Mouse (Mus musculus) forebrain, embryonic 11.5 days (tissue): ENCODE results near the gene Pole4. TPM values are rescaled to one million over a fixed set of nuclear protein-coding genes. Genes with fewer than 3 reads are reported as not detected.
A peak's percentile ranks its signal among the peaks of the same experiment; 100 is the strongest.
"Not testable (repeated sequence)": the region's sequence is repeated elsewhere in the genome, so short reads cannot be mapped to it uniquely, and the experiment has no call there.

Experiments used
- ATAC-seq: fragments of 200-750 bp; cut with Nextera tagmentation; replicated peaks from 2 replicates; pipeline ENCODE4 v1.8.0; 2017; ENCODE audit warnings: moderate TSS enrichment; ENCODE audit not compliant: low FRiP score
- DNase-seq: peaks from one replicate; pipeline ENCODE4 v3.0.0-alpha.2; 2017; ENCODE audit warnings: low spot score
- H3K27ac ChIP-seq: fragments of 300-500 bp; sonication (generic); 2 replicates; pipeline ENCODE4 v1.5.1; 2014; ENCODE audit warnings: low read depth, low read length
- H3K27me3 ChIP-seq: fragments of 300-500 bp; sonication (generic); 2 replicates; pipeline ENCODE4 v1.6.1; 2014; ENCODE audit warnings: mild to moderate bottlenecking, low read length, mixed read lengths; ENCODE audit not compliant: control insufficient read depth, insufficient read depth
- H3K36me3 ChIP-seq: fragments of 300-500 bp; sonication (generic); 2 replicates; pipeline ENCODE4 v1.6.1; 2014; ENCODE audit warnings: mild to moderate bottlenecking, low read length, moderate library complexity, mixed read lengths; ENCODE audit not compliant: control insufficient read depth, insufficient read depth
- H3K4me1 ChIP-seq: fragments of 300-500 bp; sonication (generic); replicated peaks from 2 replicates; pipeline ENCODE4 v1.6.1; 2014; ENCODE audit warnings: low read length, mixed read lengths; ENCODE audit not compliant: control insufficient read depth, insufficient read depth
- H3K4me2 ChIP-seq: fragments of 300-500 bp; sonication (generic); 2 replicates; pipeline ENCODE4 v1.6.1; 2014; ENCODE audit warnings: low read depth, mild to moderate bottlenecking, low read length, moderate library complexity, mixed read lengths; ENCODE audit not compliant: severe bottlenecking
- H3K4me3 ChIP-seq: fragments of 300-500 bp; sonication (generic); 2 replicates; pipeline ENCODE4 v1.5.1; 2014; ENCODE audit warnings: low read depth, low read length
- H3K9ac ChIP-seq: fragments of 300-500 bp; sonication (generic); 2 replicates; pipeline ENCODE4 v1.6.1; 2014; ENCODE audit warnings: low read length
- H3K9me3 ChIP-seq: fragments of 300-500 bp; sonication (generic); 2 replicates; pipeline ENCODE4 v1.6.1; 2016; ENCODE audit warnings: low read length, mixed read lengths; ENCODE audit not compliant: control insufficient read depth
- WGBS: fragments of 180-500 bp; shearing (Covaris S2); extraction: QIAGEN DNeasy Blood & Tissue Kit; methylation state at CpG from one replicate; pipeline ENCODE4 v1.1.7; 2014; 5-methylcytosine and 5-hydroxymethylcytosine counted together
- polyA plus RNA-seq: library from polyadenylated mRNA; unstranded; fragments of >200 nt; fragmentation: Nextera tagmentation; extraction: Ambion mirVana; gene quantifications from 2 replicates; pipeline ENCODE4 v1.2.1, GENCODE M21; 2014

The Pole4 gene
- polyA plus RNA-seq, 1 experiment from 2014 or later, result 101 TPM

DNA sequence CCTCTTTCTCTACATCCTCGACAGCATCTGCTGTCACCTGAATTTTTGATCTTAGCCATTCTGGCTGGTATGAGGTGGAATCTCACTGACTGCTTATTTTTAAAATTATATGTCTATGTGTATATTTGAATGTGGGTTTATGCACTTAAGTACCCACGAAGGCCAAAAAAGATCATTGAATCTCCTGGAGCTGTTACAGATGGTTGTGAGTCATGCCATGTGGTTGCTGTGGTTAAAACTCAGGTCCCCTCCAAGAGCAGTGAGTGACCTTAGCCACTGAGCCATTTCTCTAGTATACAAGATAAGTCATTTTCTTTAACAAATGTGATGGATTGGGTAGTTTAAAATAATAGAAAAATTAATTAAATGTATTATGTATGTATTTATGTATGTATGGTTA lies 25.9 kb downstream of the Pole4 start:
- not testable (repeated sequence) for H3K36me3 ChIP-seq, H3K27me3 ChIP-seq, H3K27ac ChIP-seq, ATAC-seq, H3K4me3 ChIP-seq, H3K4me2 ChIP-seq, DNase-seq, H3K9ac ChIP-seq, H3K9me3 ChIP-seq, H3K4me1 ChIP-seq
- WGBS, result 75% methylated on average over 2 of the region's 2 CpGs

DNA sequence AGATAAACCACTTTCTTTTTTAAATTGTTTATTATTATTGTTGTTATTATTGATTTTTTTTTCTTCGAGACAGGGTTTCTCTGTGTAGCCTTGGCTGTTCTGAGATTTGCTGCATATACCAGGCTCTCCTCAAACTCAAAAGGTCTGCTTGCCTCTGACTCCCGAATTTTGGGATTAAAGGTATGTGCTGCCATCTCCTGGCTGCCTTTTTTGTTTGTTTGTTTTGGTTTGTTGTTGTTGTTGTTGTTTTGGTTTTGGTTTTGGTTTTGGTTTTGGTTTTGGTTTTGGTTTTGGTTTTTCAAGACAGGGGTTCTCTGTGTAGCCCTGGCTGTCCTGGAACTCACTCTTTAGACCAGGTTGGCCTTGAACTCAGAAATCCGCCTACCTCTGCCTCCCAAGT lies 27.5 kb downstream of the Pole4 start:
- not testable (repeated sequence) for H3K27ac ChIP-seq, H3K4me3 ChIP-seq, DNase-seq, H3K4me1 ChIP-seq, H3K4me2 ChIP-seq, H3K27me3 ChIP-seq, ATAC-seq, H3K9ac ChIP-seq, H3K36me3 ChIP-seq, H3K9me3 ChIP-seq
- 70% methylated on average over 3 of the region's 3 CpGs for WGBS

DNA sequence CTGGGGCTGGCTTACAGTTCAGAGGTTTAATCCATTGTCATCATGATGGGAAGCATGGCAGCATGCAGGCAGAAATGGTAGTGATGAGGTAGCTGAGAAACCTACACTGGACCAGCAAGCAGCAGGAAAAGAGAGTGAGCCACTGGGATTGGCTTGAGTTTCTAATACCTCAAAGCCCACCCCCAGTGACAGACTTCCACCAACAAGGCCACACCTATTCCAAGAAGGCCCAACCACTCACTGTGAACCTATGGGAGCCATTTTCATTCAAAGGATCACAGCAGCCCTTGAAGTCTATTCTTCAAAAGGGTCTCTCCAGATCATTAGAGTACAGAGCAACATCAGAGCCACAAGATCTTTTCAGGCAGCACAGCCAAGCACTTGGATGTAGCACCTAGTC lies 38.7 kb downstream of the Pole4 start:
- Histone ChIP-seq H3K36me3 (no peaks in the 10 kb centered on the region), H3K4me3 (no peak overlapping the region), H3K4me2 (no peak overlapping the region), H3K4me1 (no peaks in the 10 kb centered on the region), H3K27me3 (no peaks in the 10 kb centered on the region), H3K9me3 (no peaks in the 10 kb centered on the region), H3K9ac (no peak overlapping the region), H3K27ac (no peak overlapping the region)
- DNase-seq (no peak), ATAC-seq (no peak)

DNA sequence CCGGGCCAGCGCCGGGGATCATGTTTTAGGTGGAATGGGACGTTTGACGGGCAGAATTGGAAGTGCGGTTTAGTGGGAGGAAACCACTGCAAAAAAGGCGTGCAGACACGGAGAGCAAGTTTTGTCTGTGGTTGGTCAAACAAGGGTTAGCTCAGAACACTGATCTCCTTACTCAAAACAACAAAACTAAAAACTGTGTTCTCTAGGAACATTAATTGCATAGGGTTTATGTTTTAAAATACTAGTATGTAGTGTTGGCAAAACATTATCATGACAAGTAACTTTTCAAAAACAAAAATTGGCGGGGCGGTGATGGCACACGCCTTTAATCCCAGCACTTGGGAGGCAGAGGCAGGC lies 52.0 kb downstream of the Pole4 start:
- H3K27ac ChIP-seq, result peak overlapping the region; percentile 86
- peak overlapping the region; percentile 64 for H3K4me2 ChIP-seq
- no peak for ATAC-seq
- 43% methylated on average over 11 of the region's 11 CpGs for WGBS
- peak overlapping the region; percentile 86 for H3K9ac ChIP-seq
- no peaks in the 10 kb centered on the region for H3K4me1 ChIP-seq
- H3K9me3 ChIP-seq, result no peaks in the 10 kb centered on the region
- H3K36me3 ChIP-seq, result no peaks in the 10 kb centered on the region
- H3K4me3 ChIP-seq, result peak overlapping the region; percentile 63
- no peak for DNase-seq
- no peaks in the 10 kb centered on the region for H3K27me3 ChIP-seq

- WGBS, result under 1% methylated on average over 62 of the region's 67 CpGs
- DNase-seq (peak; percentile 97), ATAC-seq (peak; percentile 98)
- Histone ChIP-seq H3K27ac (peak overlapping the region; percentile 86), H3K4me1 (peaks cover 3% of the 10 kb centered on the region; the same call in 1 of the 2 replicates), H3K4me2 (peak overlapping the region; percentile 64), H3K27me3 (no peaks in the 10 kb centered on the region), H3K9me3 (no peaks in the 10 kb centered on the region), H3K4me3 (peak overlapping the region; percentile 63), H3K9ac (peak overlapping the region; percentile 86), H3K36me3 (no peaks in the 10 kb centered on the region)
Observed at GRCm38 (mm10) chr6:82652521-82653168, 52.5 kb downstream of the Pole4 start.

DNA sequence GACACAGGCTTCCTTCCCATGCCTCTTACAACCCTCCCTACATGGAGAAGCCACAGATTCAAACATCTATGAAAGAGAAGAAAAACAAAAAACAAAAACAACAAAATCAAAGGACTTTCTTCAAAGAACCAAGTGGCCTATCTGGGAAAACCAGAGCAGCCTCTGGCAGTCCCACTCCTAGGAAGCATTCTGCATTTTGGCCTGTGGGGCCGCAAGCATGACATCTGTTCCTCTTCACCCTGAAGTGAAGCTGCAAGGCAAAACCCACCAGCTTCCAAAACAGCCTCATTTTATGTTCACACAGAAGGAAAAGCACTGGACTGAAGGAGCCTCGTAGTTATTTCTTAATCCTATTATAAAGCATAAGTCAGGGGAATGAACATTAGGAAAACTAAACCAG lies 56.1 kb downstream of the Pole4 start:
- no peak overlapping the region for H3K4me3 ChIP-seq
- no peak overlapping the region for H3K4me2 ChIP-seq
- no peak for DNase-seq
- peaks cover 3% of the 10 kb centered on the region; the same call in 1 of the 2 replicates for H3K4me1 ChIP-seq
- no peaks in the 10 kb centered on the region for H3K27me3 ChIP-seq
- ATAC-seq, result no peak
- H3K9ac ChIP-seq, result no peak overlapping the region
- WGBS, result 83% methylated on average over 2 of the region's 2 CpGs
- H3K36me3 ChIP-seq, result no peaks in the 10 kb centered on the region
- no peaks in the 10 kb centered on the region for H3K9me3 ChIP-seq
- H3K27ac ChIP-seq, result no peak overlapping the region

- Histone ChIP-seq H3K4me2 (no peak overlapping the region), H3K27ac (no peak overlapping the region), H3K27me3 (no peaks in the 10 kb centered on the region), H3K9me3 (no peaks in the 10 kb centered on the region), H3K36me3 (no peaks in the 10 kb centered on the region), H3K4me3 (no peak overlapping the region), H3K9ac (no peak overlapping the region), H3K4me1 (peaks cover 3% of the 10 kb centered on the region; the same call in 1 of the 2 replicates)
- DNase-seq (no peak), ATAC-seq (no peak)
- WGBS, result 69% methylated on average over 1 of the region's 1 CpGs
Observed at GRCm38 (mm10) chr6:82647940-82648655, 57.1 kb downstream of the Pole4 start.

DNA sequence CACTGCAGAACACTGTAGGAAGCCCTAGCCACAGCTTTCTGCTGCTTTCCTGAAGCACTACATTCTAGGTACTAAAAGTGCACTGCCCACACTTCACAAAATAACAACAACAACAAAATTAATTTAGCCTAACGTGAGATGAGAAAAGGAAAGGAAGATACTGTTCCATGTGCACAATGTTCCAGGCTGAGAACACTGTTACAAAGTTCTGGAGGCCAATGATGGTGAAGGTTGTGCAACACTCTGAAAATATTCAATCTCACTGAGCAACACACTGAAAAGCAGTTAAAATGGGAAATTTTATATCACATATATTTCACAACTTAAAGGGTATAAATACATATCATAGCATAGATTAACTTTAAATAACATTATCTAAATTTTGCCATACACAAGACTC lies 58.2 kb downstream of the Pole4 start:
- H3K27ac ChIP-seq, result no peak overlapping the region
- no peak overlapping the region for H3K4me2 ChIP-seq
- WGBS, result 96% methylated on average over 1 of the region's 1 CpGs
- H3K4me1 ChIP-seq, result peaks cover 3% of the 10 kb centered on the region; the same call in 1 of the 2 replicates
- no peak overlapping the region for H3K9ac ChIP-seq
- ATAC-seq, result no peak
- no peak for DNase-seq
- no peaks in the 10 kb centered on the region for H3K27me3 ChIP-seq
- no peaks in the 10 kb centered on the region for H3K36me3 ChIP-seq
- no peak overlapping the region for H3K4me3 ChIP-seq
- no peaks in the 10 kb centered on the region for H3K9me3 ChIP-seq

GRCm38 (mm10) chr6:82640046-82640445 lies 65.1 kb downstream of the Pole4 start:
- Histone ChIP-seq H3K4me2 (no peak overlapping the region), H3K4me1 (no peaks in the 10 kb centered on the region), H3K9ac (no peak overlapping the region), H3K27ac (no peak overlapping the region), H3K27me3 (no peaks in the 10 kb centered on the region), H3K36me3 (no peaks in the 10 kb centered on the region), H3K9me3 (no peaks in the 10 kb centered on the region), H3K4me3 (no peak overlapping the region)
- 86% methylated on average over 4 of the region's 4 CpGs for WGBS
- ATAC-seq (no peak), DNase-seq (no peak)
